Mouse (Mus musculus): Measurements from ENCODE around the gene Chil1.

Chil1 gene

DNA sequence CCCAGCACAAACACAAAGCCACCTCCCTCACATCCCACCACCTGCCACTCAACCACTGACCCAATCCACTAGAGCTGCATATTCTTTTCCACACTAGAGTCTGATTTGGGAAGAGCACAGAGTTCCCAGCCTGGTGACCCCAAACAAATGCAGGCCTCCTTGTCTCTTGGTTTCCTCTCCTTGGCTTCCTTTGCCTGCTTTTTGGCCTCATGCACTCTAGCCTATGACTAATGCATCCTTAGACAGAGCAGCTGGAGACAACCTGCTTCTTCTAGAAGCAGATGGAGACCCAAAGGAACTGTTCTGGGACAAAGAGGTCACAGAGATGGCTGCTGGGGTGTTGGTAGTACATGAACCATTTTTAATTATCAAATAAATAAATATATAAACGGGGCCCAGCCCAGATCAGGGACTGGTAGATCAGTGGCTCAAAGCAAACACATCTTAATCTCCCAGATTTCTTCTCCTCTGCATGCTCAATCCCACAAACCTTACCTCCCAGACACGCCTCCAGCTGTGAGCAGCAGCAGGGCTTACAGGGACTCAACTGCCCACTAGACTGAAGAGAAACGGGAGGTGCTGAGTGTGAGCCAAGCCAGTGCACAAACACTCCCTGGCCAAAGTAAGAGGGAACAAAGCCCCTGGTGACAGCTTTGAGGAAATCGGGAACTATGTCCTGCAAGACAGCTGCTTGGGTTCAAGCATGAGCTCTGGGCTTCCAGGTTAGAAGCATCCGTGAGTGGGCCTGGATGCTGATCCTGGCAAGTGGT lies 48.0 kb downstream of the Chil1 start:
- in situ Hi-C loops (cut with MboI, MseI) = no loop called here

DNA sequence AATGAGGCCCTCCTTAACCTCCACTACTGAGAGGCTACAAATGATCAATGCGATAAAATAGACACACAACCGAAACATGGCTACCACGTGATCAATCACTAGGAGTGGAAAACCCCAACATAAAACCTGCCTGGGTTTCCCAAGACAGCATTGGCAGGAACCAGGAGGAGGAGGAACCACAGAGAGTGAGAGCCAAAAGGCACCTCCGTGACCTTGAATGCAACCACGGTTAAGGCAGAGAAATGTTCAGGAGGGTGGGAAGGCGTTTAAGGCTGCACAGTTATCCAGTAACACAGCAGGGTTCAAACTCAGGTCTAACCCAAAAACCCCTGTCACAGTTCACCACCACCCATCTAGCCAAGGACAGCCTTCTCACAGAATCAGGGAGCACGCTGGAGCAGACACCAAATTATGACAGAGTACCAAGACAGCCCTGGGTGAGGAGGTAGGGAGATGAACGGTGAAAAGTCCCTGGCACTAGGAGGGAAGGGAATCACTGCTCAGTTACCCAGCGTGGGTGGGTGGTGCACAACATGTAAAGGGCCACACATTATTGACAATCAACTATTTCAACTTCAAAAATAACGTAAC lies 48.8 kb downstream of the Chil1 start:
- in situ Hi-C loops (cut with MboI, MseI) = no loop called here

DNA sequence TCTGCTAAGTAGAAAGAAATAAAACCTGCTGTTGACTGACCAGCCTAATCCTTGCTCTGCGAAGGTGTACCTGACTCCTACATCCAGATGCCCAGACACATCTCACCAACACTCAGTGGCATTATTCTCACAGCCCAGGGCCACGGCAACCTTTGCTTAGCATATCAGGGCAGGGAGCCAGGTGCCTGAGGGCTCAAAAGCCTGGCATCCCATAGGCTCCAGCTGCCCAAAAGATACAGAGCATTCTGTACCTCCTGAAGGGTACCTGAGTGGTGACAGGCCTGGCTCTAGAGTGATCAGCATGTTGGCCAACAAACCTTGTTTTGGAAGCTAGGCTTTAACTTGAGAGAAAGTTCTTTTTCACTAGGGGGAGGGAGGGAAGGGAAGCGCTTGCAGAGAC lies 49.3 kb downstream of the Chil1 start:
- in situ Hi-C loops (cut with MboI, MseI) = no loop called here

DNA sequence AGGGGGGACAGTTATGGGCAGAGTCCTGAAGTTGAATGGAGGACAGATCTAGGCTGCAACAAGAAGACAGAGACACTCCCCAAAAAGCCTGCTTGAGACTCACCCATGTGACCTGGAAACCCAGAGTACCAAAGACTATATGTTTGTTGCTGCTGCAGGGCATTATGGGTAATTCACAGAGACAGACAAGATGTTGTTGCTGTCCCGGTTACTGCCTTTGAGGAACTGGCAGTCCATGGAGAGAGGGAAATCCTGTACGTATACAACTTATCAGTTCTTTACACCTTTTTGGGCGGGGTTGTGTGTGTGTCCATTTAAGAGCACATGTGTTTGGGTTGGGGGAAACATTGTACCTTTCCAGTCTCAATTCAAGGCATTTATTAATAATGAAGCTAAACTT lies 49.7 kb downstream of the Chil1 start:
- in situ Hi-C loops (cut with MboI, MseI) = no loop called here

DNA sequence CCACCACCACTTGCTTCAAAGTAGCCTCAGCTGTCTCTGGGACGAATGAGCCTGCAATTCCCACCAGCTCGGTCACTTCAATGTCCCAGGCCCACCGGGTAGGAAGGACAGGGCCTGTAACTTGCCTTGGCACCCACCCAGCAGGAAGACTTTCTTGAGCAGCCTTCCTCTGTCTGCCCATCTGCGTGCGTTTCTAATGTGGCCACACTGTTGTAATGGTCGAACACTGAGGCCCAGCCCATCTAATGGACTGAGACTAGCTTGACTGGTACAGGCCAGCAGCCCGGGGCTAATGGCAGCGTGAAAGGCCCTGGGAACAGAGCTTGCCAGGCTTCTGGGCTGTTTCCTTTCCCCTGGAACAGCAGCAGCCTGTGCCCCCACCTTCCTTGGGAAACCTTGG lies 50.4 kb downstream of the Chil1 start:
- in situ Hi-C loops (cut with MboI, MseI) = no loop called here

DNA sequence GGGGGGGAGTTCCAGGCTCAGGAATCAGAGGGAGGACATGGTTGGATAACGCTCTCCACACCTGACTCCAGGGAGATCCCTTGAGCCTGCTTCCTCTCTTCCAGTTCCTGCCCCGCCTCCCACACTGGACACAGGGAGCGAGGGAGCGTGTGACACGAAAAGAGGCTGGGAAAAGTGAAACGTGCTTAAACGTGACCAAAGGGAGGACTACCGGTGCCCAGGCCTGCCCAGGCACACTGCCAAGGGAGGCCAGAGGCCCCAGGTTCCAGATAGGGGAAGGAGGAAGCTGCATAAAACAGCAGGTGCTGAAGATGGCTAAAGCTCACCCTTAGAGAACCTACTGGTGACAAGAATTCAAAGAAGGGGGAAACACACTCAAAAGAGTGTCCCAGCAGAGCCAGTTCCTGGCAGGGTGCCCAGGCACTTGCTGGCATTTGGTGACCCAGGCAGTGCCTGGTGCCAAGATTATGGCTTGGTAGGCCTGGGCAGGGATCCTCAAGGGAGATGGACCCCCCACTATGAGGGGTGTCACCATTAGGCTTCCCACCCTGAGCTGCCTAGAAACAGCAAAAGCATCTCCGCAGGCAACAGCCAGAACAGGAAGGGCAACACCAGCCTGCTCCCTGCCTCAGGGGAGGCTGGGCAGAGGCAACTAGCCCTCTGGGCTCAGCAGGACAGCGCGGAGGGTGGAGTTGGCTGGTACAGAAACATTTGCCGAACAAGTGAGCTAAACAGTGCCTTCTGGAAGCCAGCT lies 51.0 kb downstream of the Chil1 start:
- in situ Hi-C loops (cut with MboI, MseI) = no loop called here

DNA sequence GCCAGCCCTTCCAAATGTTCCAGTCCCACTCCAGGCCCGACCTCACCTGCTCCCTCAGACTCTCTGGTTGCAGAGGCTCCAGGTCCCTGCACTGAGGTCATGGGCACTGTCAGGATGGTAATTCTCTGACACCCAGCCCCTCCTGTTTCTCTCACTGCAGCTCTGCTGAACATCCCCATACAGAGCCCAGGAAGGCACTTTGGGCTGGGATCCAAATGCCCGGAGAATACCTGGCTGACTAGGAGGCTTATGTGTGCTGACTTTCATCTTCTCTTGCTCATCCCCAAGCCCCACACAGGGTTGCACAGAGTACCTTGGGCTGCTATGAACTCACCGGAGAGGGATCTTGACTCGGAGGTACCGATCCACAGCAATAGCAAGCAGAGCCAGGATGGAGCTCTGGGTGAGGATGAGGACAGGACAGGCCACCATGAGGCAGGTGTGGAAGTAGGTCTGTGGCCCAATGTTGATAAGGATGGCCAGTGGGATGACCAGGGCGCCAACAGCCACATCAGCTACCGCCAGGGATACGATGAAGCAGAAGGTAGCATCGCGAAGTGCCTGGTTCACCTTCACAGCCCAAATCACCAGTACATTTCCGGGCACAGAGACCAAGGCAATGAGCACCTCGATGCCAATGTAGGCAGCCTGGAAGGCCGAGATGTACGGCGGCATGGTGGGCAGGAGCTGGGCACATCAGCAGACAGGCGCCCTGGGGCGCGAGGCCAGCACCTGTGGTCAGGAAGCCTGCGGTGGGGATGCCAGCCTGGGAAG lies 51.9 kb downstream of the Chil1 start:
- in situ Hi-C loops (cut with MboI, MseI) = no loop called here

DNA sequence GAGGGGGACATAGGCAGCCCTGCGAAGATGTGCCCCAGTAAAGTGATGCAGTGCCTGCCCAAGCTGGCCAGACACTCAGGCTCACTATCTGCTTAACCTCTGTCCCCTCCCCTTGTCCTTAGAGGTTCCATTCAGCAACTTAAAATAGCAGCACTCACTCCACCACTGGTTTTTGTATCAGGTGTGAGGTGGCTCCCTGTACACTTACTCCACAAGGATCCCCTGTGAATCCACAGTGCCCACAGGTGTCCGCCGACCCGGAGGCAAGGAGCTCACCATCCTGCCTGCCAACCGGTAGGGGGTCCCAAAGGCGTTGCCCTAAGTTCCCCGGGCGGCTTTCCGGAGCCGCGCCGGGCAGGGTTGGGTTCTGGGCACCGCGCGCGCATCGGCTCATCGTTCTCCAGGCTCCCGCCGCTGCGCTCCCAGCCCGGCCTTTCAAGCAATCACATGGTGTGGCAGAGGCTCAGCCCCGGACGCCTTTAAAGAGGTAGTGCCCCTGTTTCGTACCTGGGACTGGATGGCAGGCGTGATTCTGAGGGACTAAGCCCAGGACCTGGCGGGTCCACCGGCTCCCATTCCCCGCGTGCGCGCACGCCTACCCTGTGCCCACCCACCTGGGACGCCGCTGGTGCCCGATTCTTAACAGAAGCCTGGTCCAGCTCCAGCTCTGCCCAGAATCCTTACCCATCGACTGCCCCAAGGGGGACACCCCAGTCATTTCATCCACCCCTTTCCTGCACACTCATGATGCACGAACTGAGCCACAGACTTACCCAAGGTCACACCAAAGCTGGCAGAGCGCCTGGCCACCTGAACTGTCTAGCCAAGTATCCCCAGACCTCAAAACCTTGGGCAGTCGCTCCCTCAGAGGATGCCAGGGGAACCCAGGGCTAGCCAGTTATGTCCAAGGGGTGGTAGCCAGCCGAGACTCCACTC lies 52.7 kb downstream of the Chil1 start:
- in situ Hi-C loops (cut with MboI, MseI) = no loop called here

DNA sequence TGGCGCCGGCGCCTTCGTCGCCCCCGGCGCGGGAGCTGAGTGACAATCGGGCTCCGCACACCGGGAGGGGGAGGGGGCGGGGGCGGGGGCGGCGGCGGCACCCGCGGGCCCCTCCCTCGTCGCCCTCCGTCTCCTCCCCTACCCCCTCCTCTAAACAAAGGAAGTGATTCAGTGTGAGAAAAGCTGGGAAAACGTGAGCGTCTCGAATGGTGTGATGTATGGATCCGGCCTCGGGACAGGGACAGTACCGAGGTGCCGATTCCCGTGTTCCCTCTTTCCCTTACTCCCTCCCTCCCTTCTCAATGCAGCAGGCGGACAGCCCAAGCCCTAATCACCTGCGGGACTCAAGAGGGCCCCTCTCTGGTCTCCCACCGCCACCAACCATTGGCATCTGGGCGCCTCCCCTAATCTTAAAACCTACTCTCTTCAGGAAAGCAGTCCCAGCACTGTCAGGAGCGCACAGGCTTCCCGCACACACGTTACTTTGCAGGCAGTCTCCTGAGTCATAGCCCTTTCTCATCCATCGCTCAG lies 53.5 kb downstream of the Chil1 start, which contains the start of gene Adora1:
Gene Adora1 (minus strand): TSS at position 41 of the 531 bp plus-strand sequence.
- in situ Hi-C loops (cut with MboI, MseI) = no loop called here

DNA sequence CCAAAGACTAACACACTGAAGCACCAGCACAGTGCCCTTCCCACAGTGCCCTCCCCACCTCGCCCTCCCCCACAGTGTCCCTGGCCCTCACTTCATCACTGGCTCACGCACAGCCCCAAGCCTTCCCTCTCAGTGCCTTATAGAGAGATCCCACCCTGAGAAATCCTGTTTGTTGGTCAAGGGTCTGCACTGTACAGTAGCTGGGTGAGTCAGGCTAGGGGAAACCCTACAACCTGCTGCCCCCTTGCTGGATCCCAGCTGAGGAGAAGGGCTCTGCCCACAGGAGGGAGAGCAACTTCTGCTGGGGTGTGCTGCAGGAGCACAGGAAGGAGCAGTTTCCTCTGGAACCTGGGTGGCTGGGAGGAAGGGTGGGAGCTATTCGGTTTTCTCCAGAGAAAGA lies 54.2 kb downstream of the Chil1 start:
- in situ Hi-C loops (cut with MboI, MseI) = no loop called here

DNA sequence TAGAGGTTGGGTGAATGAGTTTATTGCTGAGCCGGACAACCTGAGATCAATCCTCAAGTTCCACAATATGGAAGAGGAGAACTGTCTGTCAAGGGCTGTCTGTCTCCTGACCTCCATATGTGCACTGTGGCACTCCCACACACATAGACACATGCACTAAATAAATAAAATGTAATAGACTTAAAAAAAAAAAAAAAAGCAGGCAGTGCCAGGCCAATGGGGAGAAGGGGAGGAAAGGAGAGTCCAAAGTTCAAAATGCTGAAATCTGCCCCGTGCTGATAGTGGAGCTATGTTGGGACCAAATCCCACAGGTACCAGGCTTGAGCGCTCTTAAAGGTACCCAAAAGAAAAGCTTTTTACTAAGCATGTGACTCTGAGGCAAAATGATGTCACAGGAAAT lies 55.5 kb downstream of the Chil1 start:
- in situ Hi-C loops (cut with MboI, MseI) = no loop called here
